Mouse (Mus musculus) lung, embryonic 16.5 days (tissue): ENCODE measurements around the gene 4930402H24Rik. TPM values are rescaled to one million over a fixed set of nuclear protein-coding genes. Genes with fewer than 3 reads are reported as not detected.
"Not testable (repeated sequence)": the region's sequence is repeated elsewhere in the genome, so short reads cannot be mapped to it uniquely, and the experiment has no call there.

Experiments used
- ATAC-seq: fragments of 200-750 bp; cut with Nextera tagmentation; 2 replicates; pipeline ENCODE4 v1.8.0; 2017; ENCODE audit warnings: low read depth, mild to moderate bottlenecking, moderate library complexity
- H3K27ac ChIP-seq: fragments of 300-500 bp; sonication (generic); 2 replicates; pipeline ENCODE4 v1.5.1; 2014; ENCODE audit warnings: mild to moderate bottlenecking, control low read depth, low read length
- H3K27me3 ChIP-seq: fragments of 300-500 bp; sonication (generic); 2 replicates; pipeline ENCODE4 v1.6.1; 2014; ENCODE audit warnings: low read depth, low read length, mixed read lengths; ENCODE audit not compliant: control insufficient read depth, insufficient read depth
- H3K36me3 ChIP-seq: fragments of 300-500 bp; sonication (generic); 2 replicates; pipeline ENCODE4 v1.6.1; 2014; ENCODE audit warnings: low read length; ENCODE audit not compliant: control insufficient read depth, insufficient read depth
- H3K4me1 ChIP-seq: fragments of 300-500 bp; sonication (generic); replicated peaks from 2 replicates; pipeline ENCODE4 v1.6.1; 2014; ENCODE audit warnings: low read length, mixed read lengths; ENCODE audit not compliant: control insufficient read depth, insufficient read depth
- H3K4me2 ChIP-seq: fragments of 300-500 bp; sonication (generic); 2 replicates; pipeline ENCODE4 v1.6.1; 2014; ENCODE audit warnings: low read depth, low read length, control low read depth
- H3K4me3 ChIP-seq: fragments of 300-500 bp; sonication (generic); 2 replicates; pipeline ENCODE4 v1.5.1; 2014; ENCODE audit warnings: mild to moderate bottlenecking, low read length, control low read depth
- H3K9ac ChIP-seq: fragments of 300-500 bp; sonication (generic); 2 replicates; pipeline ENCODE4 v1.6.1; 2014; ENCODE audit warnings: low read length, control low read depth
- H3K9me3 ChIP-seq: fragments of 300-500 bp; sonication (generic); 2 replicates; pipeline ENCODE4 v1.6.1; 2016; ENCODE audit warnings: low read length; ENCODE audit not compliant: control insufficient read depth
- WGBS: fragments of 180-500 bp; shearing (Covaris S2); extraction: QIAGEN DNeasy Blood & Tissue Kit; methylation state at CpG from one replicate; pipeline ENCODE4 v1.1.7; 2014; 5-methylcytosine and 5-hydroxymethylcytosine counted together
- polyA plus RNA-seq: library from polyadenylated mRNA; unstranded; fragments of >200 nt; fragmentation: Nextera tagmentation; extraction: Ambion mirVana; gene quantifications from 2 replicates; pipeline ENCODE4 v1.2.1, GENCODE M21; 2015

4930402H24Rik gene
- polyA plus RNA-seq, 1 experiment from 2014 or later: 30.8 TPM

DNA sequence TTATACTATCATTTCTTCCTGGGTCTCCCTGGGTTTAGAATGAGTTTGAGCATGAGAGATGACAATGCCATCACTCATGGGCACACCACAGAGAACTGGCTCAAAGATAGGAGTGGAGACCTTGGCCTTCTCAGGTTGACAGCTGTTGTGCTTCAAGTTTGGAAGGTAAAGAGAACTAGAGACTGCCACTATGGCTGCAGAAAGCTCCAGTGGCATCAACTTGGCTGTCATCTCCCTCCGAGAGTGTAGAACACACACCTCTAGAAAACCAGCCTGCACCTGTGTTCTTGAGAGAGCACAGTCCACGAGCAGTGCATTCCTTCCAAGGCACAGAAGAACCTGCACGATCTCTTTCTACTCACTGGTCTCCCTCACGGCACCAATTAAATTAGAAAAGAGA is 76.7 kb downstream of the 4930402H24Rik start:
- H3K4me1 ChIP-seq: no peaks in the 10 kb centered on the region
- H3K4me2 ChIP-seq: no peak overlapping the region
- H3K27ac ChIP-seq: no peak overlapping the region
- no peak overlapping the region for H3K4me3 ChIP-seq
- ATAC-seq: no peak
- no peaks in the 10 kb centered on the region for H3K27me3 ChIP-seq
- 88% methylated on average over 4 of the region's 4 CpGs for WGBS
- H3K36me3 ChIP-seq: no peaks in the 10 kb centered on the region
- H3K9me3 ChIP-seq: no peaks in the 10 kb centered on the region
- no peak overlapping the region for H3K9ac ChIP-seq

DNA sequence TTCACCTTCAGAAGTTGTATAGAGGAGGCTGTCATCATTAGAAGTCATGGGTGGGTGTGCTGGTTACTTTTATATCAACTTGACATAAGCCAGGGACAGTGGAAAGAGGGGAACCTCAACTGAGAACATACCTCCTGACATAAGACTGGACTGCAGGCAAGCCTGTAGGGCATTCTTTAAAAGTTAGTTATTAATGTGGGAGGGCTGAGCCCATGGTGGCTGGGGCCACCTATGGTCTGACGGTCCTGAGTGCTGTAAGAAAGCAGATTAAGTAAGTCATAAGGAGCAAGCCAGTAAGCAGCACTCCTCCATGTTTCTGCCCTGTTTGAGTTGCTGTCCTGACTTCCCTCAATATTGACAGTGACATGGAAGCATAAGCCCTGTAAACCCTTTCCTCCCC is 77.5 kb downstream of the 4930402H24Rik start:
- H3K36me3 ChIP-seq: no peaks in the 10 kb centered on the region
- ATAC-seq: no peak
- no peaks in the 10 kb centered on the region for H3K9me3 ChIP-seq
- no peak overlapping the region for H3K9ac ChIP-seq
- H3K27me3 ChIP-seq: no peaks in the 10 kb centered on the region
- no peak overlapping the region for H3K27ac ChIP-seq
- H3K4me3 ChIP-seq: no peak overlapping the region
- 86% methylated on average over 1 of the region's 1 CpGs for WGBS
- H3K4me2 ChIP-seq: no peak overlapping the region
- H3K4me1 ChIP-seq: no peaks in the 10 kb centered on the region

GRCm38 (mm10) chr2:130828066-130828465 is 78.1 kb downstream of the 4930402H24Rik start:
- not testable (repeated sequence) for H3K36me3 ChIP-seq, H3K27me3 ChIP-seq, ATAC-seq, H3K27ac ChIP-seq, H3K4me2 ChIP-seq, H3K4me1 ChIP-seq, H3K9ac ChIP-seq, H3K9me3 ChIP-seq, H3K4me3 ChIP-seq
- 98% methylated on average over 3 of the region's 3 CpGs for WGBS

DNA sequence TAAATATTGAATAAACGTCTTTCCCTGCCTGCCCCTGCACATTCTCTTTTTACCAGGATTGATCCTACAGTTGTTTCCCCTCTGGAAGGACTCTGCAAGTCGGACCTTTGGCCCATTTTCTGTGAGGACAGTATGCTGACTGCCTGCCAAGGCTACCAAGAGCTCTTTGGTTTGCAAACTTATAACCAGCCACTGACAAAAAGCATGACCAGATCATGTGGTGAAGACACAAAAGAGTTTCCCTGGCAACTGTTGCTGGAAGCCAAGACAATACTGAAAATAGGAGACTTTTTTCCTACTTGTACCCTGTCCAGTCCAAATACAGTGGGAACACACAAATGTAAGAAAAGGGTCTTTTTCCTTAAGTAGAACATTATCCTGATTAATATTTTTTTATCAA is 78.8 kb downstream of the 4930402H24Rik start:
- no peak overlapping the region for H3K9ac ChIP-seq
- ATAC-seq: peak; percentile 51; the same call in 1 of the 2 replicates
- no peaks in the 10 kb centered on the region for H3K27me3 ChIP-seq
- H3K36me3 ChIP-seq: no peaks in the 10 kb centered on the region
- 61% methylated on average over 2 of the region's 2 CpGs for WGBS
- H3K27ac ChIP-seq: no peak overlapping the region
- no peaks in the 10 kb centered on the region for H3K9me3 ChIP-seq
- no peak overlapping the region for H3K4me2 ChIP-seq
- no peak overlapping the region for H3K4me3 ChIP-seq
- no peaks in the 10 kb centered on the region for H3K4me1 ChIP-seq

GRCm38 (mm10) chr2:130818838-130819647 is 87.2 kb downstream of the 4930402H24Rik start:
- WGBS: 70% methylated on average over 11 of the region's 11 CpGs
- Histone ChIP-seq H3K27ac (no peak overlapping the region), H3K9ac (no peak overlapping the region), H3K4me1 (no peaks in the 10 kb centered on the region), H3K4me3 (no peak overlapping the region), H3K36me3 (no peaks in the 10 kb centered on the region; the same call in 1 of the 2 replicates), H3K27me3 (no peaks in the 10 kb centered on the region), H3K4me2 (no peak overlapping the region), H3K9me3 (no peaks in the 10 kb centered on the region)
- no peak for ATAC-seq

- no peaks in the 10 kb centered on the region for H3K27me3 ChIP-seq
- WGBS: 79% methylated on average over 1 of the region's 1 CpGs
- H3K9ac ChIP-seq: no peak overlapping the region
- H3K27ac ChIP-seq: no peak overlapping the region
- H3K4me2 ChIP-seq: no peak overlapping the region
- no peak for ATAC-seq
- H3K4me3 ChIP-seq: no peak overlapping the region
- no peaks in the 10 kb centered on the region; the same call in 1 of the 2 replicates for H3K36me3 ChIP-seq
- H3K9me3 ChIP-seq: no peaks in the 10 kb centered on the region
- no peaks in the 10 kb centered on the region for H3K4me1 ChIP-seq
Observed at GRCm38 (mm10) chr2:130817865-130818264, 88.3 kb downstream of the 4930402H24Rik start.

- no peak overlapping the region for H3K4me3 ChIP-seq
- WGBS: 82% methylated on average over 5 of the region's 5 CpGs
- H3K27ac ChIP-seq: no peak overlapping the region
- no peaks in the 10 kb centered on the region for H3K9me3 ChIP-seq
- no peaks in the 10 kb centered on the region for H3K4me1 ChIP-seq
- H3K9ac ChIP-seq: no peak overlapping the region
- no peak for ATAC-seq
- no peaks in the 10 kb centered on the region for H3K27me3 ChIP-seq
- no peak overlapping the region for H3K4me2 ChIP-seq
- peaks cover 2% of the 10 kb centered on the region; the same call in 1 of the 2 replicates for H3K36me3 ChIP-seq
Observed at GRCm38 (mm10) chr2:130816205-130816604, 90.0 kb downstream of the 4930402H24Rik start.

DNA sequence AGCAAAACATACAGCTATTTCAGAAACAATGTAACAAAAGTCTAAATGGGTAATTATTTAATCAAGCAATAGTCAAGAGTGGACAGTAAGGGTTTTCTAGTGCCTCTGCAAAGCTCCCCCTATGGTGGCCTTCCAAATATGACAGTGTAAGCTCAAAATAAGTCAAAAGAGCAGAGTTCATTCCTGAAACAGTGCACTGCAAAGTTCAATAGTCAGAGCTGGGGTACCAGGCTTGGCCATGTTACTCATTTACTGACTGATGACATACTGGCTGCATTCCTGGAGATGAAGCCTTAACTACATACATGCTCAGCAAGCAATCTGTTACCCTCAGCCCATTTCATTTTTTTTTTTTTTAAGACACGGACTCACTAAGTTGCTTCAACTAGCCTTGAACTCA is 91.7 kb downstream of the 4930402H24Rik start:
- H3K9ac ChIP-seq: no peak overlapping the region
- H3K4me2 ChIP-seq: no peak overlapping the region
- H3K9me3 ChIP-seq: no peaks in the 10 kb centered on the region
- H3K27me3 ChIP-seq: no peaks in the 10 kb centered on the region
- H3K4me3 ChIP-seq: no peak overlapping the region
- H3K27ac ChIP-seq: no peak overlapping the region
- 78% methylated on average over 1 of the region's 1 CpGs for WGBS
- H3K4me1 ChIP-seq: no peaks in the 10 kb centered on the region
- no peak for ATAC-seq
- peaks cover 6% of the 10 kb centered on the region; the same call in 1 of the 2 replicates for H3K36me3 ChIP-seq

DNA sequence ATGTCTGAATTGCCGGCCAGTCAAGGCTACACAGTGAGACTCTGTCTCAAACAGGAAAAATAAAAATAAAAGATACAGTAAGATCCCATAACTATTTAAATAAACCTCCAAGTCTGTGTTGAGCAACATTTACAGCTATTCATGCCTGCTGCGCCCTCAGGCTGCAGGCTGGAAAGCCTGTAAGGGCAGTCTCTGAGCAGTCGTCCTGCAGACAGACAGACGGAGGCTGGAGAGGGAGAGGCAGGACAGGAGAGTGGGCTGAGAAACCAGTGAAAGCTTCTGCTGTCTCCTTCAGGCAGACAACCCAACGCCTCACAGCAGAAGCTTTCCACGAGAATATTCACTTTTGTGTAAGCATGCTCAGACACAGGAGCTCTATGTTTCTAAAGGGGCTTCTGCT is 92.5 kb downstream of the 4930402H24Rik start:
- Histone ChIP-seq H3K9ac (no peak overlapping the region), H3K4me1 (no peaks in the 10 kb centered on the region), H3K27ac (no peak overlapping the region), H3K4me2 (no peak overlapping the region), H3K9me3 (no peaks in the 10 kb centered on the region), H3K27me3 (no peaks in the 10 kb centered on the region), H3K36me3 (peaks cover 6% of the 10 kb centered on the region; the same call in 1 of the 2 replicates), H3K4me3 (no peak overlapping the region)
- ATAC-seq: no peak
- WGBS: 85% methylated on average over 6 of the region's 6 CpGs
